Mouse (Mus musculus) CD4-positive, CD25-positive, alpha-beta regulatory T cell, adult 4 months (primary cell): ENCODE measurements around the gene Aldh5a1. TPM values are rescaled to one million over a fixed set of nuclear protein-coding genes. Genes with fewer than 3 reads are reported as not detected.
"Not testable (repeated sequence)": the region's sequence is repeated elsewhere in the genome, so short reads cannot be mapped to it uniquely, and the experiment has no call there.

Experiments
- ATAC-seq: one replicate; pipeline ENCODE4 v1.8.0; 2017
- polyA plus RNA-seq, 2 experiments: library from polyadenylated mRNA; unstranded; fragments of 100-300 nt; shearing (Covaris generic); gene quantifications; one replicate each; pipeline ENCODE4 v1.2.1; 2017

Aldh5a1 gene
- under 1 TPM; 0.31 to 0.34 TPM for polyA plus RNA-seq

DNA sequence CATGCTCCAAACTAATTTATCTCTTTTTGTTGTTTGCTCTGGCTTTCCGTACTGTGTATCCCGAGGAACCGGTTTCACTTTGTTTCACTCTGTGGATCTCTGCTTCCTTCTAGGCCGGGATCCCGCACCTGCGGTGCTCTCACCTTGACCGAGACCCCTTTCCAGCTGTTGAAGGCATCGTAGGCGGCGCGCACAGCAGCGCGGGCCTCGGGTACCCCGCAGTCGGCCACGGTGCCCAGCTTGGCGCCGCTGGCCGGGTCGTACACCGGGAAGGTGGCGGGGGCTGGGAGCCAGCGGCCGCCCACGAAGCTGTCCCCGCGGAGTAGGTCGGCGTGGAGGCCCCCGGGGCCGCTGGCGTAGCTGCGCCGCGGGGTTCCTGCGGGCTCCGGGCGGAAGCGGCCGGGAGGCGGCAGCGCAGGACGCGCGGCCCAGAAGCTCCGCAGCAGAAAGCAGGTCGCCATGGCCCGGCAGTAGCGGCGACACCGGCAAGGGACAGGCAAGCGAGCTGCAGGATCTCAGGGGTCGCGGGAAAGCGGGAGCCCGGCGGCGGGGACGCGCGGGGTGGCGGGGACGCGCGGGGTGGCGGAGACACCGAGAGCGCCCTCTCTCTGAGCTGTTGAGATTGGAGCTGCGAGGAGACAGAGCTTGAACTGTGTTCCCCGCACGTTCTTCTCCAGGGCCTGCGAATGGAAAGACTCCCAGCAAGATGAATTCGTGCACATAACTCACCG is at the start of gene Aldh5a1:
Gene Aldh5a1 (minus strand): TSS at position 554 of the 731 bp plus-strand sequence.
- peak; percentile 69 for ATAC-seq

DNA sequence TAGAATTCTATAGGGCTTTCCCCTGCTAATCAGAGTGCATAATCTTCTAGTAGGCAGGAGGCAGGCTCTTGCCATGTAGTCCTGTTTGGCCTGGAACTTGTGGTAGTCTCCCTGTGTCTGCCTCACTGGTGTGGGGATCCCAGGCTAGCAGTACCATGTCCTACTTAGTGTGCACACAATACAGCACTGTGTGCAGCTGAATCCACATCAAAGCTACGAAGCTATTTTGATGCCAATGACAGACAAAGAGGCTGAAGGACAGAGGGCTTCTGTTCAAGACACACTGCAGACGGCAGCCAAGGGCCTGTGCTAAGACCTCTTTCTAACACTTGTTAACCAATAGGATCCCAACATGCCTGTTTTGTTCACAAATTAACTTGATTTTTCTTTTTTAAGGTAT is 48.0 kb upstream of the Aldh5a1 start:
- ATAC-seq: no peak

DNA sequence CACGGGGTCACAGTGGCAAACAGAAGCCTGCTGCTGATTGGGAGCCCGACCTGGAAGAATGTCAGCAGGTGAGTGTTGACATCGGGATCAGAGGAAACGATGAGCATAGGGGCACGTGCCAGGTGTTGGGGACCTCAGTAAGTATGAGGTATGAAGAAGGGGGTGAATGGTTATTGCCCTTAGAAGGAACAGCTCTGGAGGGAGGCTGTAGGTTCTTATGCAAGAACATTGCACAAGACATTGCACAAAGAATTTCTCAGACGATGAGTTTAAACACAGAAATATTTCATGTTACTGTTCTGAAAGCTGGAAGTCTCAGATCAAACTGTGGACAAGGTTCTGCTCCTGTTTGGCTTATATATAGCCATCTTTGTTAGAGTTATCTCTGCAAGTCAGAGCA is 43.6 kb upstream of the Aldh5a1 start:
- no peak for ATAC-seq

DNA sequence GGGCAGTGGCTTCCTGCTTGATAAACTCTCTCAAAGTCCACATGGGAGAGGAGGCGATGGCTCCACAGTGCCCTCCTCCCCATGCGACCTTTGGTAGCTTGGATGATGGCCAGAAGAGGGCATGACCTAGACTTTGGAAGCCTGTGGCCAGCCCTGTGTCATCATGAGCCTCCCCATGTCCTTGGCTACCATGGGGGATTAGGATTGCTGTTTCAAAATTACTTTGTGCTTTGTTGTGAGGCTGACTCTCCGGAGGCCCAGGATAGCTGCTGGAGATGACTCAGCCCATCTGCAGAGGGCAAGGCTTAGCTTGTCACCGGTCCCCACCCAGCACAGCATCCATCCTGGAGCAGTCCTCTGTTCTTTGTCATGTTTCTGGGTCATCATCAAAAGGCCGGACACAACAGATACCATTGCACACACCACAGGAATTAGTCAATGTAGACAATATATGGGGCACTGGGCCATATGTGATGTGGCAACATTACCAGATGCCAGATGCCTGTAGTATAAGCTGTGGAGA is 40.4 kb upstream of the Aldh5a1 start:
- ATAC-seq: no peak

DNA sequence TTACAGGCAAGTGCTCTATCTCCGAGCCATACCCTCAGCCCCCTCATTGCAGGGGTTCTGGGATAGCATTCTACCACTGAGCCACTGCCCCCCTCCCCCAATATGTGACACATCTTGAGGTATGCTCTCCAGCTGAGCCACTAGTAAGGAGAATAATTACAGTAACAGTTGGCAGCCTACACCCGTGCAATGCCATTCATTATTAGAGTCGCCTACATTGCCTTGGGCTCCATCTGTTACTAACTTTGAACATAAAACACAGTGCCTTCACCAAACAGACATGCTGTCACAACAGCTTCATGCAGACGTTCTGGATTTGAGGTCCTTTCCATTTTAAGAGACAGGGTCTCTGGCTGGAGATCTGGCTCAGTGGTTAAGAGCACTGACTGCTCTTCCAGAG is 38.9 kb upstream of the Aldh5a1 start:
- ATAC-seq: no peak

DNA sequence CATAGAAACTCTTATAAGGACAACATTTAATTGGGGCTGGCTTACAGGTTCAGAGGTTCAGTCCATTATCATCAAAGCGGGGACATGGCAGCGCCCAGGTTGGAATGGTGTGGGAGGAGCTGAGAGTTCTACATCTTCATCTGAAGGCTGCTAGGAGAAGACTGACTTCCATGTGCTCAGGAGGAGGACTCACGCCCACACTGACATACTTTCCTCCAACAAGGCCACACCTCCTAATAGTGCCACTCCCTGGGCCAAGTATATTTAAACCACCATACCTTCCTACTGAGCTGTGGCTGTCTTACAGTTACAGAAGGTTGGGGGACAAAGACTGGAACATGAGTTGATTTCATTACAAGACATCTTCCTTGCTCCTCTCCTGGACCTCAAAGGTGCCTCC is 34.3 kb upstream of the Aldh5a1 start:
- ATAC-seq: not testable (repeated sequence)

DNA sequence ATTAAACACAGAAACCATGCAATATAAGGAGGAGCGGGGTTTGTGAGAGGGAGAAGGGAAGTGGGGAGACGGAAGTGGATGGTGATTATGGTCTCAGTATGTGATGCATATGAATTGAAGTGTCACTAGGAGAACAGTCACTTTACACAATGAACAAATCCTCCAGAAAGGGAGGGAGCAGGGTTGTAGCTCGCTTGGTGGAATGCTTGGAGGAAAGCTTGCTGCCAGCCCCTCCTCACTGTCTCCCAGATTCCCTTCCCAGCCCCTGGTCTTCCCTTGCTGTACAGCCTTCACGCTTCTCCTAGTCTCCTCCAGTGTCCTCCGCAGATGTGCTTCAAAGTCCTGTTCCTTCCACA is 28.4 kb upstream of the Aldh5a1 start:
- peak; percentile 56 for ATAC-seq

DNA sequence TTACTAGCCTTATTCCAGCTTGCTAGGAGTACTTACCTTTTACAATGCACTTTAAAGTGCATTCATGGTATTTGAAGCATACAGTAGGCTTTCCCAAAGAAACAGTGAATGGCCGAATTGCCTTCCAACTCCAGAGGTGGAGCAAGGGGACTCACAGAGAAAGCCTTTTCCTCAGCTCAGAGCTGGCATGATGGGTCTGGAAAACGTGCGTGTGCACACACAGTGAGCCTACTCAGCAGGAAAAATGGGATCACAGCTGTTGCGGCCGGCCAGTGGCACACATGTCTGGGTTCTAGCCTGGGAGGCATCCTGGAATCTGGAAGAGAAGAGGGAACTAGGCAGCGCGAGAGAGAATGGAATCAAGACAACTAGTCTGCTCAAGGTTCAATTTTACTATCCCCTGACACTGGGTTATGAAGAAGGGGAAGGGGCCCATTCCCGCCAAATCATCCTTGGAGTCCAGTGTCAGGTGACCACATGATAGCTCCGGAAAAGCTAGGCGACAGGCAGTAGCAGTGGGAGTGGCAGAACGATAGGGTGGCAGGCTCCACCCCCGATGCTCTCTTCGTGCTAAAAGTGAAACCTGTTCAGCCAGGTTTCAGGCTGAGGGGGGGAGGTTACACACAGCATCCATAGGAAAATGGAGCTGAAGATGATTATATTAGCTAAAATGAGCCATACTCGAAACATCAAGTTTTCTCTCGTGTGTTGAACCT is 27.8 kb upstream of the Aldh5a1 start:
- peak; percentile 78 for ATAC-seq

DNA sequence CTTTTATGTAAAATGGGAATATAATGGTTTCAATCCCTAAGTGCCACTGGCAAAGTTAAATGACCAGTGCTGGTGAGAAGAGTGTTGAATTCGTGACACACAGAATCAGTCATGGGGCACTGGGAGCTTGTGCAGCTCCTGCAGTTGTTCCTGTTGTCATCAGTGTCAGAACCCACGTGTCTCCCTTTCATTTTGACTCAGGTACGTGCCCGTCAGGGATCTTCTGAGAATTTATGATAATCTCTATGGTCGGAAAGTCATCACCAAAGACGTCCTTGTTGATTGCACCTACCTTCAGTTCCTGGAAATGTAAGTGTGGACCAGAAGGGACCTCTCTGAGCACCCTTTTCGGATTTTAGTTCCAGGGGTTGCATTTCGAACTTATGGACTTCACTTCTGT is 24.7 kb upstream of the Aldh5a1 start:
- peak; percentile 70 for ATAC-seq

DNA sequence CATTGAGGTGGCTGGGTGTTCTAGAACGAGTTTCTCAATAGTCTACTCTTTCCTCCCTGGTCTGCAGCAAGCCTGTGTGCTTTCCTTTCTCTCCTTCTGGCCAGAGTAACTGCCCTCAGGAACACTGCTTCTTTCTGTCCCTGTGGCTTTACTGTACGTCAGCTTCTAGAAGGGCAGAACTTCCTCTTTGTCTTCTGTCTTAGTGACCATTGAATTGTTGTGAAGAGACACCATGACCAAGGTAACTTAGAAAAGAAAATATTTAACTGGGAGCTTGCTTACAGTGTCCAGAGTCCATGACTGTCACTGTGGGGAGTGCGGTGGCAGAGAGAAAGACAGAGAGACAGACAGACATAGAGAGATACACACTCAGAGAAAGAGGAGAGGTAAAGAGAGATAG is 22.6 kb upstream of the Aldh5a1 start:
- no peak for ATAC-seq

DNA sequence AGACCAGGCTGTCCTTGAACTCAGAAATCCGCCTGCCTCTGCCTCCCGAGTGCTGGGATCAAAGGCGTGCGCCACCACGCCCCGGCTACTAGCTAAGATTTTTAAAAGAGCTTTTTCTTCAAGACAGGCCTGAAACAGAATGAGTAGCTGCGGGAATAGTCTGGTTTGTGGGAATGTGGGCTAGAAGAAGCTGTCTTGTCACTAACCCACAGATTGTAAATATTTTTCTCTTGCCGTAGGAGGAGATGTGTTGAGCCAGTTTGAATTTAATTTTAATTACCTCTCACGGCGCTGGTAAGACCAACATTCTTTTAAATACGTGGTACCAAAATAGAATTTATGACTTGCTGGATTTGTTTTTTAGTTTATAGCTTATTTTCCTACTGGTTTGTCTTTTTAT is 21.2 kb upstream of the Aldh5a1 start:
- no peak for ATAC-seq

DNA sequence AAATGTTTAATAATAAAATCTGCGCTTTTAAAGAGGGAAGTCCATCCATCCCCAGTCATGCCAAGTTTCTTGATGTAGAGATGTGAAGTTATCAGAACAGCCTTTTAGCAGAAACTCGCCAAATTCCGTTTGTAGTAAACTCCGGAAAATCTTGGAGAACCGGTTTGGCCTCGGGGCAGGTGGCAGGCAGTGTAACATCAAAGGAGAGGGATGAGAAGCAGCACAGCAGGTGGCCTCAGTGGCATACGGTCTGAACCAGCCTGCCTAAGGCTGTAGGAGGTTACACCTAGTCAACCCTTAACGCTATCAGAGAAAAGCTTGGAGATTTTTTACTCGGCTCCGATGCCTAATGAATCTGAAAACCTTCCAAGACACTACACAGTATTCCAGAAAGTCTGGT is 18.0 kb upstream of the Aldh5a1 start:
- ATAC-seq: no peak

DNA sequence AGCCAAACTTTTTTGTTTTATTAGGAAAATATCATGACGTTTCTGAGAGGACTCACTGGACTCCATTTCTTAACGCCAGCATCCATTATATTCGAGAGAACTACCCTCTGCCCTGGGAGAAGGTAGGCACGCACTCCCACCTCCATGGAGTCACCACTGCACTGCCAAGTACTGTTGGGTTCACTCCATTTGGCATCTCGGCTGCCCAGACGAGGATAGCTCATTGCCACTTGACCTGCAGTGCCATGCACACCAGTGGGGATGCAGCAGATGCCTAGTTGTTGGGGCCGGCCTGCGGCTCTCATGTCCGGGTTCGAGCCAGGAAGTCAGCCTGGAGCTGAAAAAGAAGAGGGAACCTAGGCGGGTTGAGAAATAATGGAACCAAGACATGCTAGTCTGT is 17.6 kb upstream of the Aldh5a1 start:
- no peak for ATAC-seq

DNA sequence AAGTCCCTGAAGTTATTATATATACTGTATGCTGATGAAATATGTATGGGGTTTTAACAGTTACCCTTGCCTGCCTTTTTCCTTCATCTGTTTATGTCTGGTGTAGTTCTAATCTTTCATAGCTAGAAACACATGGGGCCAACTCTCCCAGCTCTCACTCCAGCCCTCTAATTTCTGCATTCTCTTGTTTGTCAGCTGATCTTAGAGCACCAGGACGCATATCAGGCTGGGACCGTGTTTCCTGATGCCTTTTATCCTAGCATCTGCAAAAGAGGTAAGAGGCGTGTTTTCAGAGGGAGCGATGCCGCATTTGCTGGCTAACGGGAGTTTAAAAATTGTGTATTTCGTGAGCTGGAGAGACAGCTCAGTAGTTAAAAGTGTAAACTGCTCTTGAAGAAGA is 15.2 kb upstream of the Aldh5a1 start:
- no peak for ATAC-seq

DNA sequence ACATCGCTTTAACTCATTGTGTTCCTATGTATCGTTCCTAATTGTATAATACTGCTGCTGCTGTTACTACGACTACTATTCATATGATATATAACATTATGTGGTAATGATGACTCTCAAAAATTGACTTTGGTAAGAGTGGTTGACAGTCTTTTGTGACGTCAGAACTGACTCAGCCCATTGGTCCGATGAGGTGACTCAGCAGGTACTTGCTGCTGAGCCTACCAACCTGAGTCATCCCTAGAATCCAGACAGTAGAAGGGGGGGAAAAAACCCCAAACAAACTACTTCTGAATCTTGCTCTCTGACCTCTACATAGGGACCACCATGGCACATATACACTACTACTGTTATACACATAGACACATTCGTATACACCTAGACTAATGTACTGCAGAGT is 11.4 kb upstream of the Aldh5a1 start:
- no peak for ATAC-seq

DNA sequence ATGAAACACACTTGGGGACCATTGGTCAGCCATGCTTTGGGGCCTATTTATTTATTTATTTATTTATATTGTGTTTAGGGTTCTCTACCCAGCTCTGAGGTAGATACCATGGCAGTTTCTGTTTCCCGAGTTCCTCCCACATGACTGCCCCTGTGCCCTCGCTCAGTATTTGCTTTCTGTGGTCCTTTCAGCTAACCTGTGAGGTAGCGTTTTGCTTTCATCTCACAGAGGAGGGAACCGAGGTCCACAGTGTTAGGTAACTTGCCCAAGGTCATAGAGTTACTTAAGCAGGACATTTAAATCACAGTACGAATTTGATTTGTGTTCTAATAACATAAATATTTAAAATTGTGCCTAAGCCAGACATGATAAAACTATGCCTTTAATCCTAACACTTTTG is 9.7 kb upstream of the Aldh5a1 start:
- ATAC-seq: no peak

DNA sequence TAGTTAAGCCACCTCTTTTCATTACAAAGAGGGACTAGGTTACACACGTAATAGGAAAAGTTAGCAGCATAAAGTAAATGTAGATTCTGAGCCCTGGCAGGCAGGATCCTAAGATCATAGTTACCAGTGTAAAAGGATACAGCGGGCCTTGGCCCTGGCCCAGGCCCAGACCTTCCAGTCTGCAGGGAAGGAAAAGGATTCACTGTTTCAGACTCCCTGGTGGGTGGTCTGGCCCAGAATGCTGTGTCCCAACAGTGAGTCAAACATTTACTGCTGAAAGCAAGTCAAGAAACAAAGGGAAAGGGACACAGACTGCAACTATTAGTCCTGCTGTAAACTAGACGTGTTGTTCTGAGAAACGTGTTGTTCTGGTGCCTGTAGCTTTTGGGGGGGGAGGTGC is 8.1 kb upstream of the Aldh5a1 start:
- no peak for ATAC-seq

DNA sequence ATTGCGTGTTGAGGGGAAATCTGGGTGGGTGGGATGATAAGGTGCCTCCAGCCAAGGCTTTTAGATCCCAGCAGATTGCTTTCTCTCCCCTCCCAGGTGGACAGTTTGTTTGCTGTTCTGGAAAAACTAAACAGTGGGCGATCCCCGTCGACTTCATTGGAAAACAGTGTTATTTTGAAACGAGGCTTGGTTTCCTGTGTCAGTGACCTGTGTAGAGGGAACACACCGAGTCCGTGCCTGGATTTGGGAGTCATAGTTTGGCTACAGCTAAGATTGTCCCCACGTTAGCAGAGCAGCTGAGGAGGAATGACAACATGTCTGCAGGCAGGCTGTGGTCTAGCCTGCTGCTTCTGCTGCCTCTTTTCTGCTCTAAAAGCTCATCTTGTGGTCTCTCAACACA is 5.8 kb upstream of the Aldh5a1 start:
- no peak for ATAC-seq

DNA sequence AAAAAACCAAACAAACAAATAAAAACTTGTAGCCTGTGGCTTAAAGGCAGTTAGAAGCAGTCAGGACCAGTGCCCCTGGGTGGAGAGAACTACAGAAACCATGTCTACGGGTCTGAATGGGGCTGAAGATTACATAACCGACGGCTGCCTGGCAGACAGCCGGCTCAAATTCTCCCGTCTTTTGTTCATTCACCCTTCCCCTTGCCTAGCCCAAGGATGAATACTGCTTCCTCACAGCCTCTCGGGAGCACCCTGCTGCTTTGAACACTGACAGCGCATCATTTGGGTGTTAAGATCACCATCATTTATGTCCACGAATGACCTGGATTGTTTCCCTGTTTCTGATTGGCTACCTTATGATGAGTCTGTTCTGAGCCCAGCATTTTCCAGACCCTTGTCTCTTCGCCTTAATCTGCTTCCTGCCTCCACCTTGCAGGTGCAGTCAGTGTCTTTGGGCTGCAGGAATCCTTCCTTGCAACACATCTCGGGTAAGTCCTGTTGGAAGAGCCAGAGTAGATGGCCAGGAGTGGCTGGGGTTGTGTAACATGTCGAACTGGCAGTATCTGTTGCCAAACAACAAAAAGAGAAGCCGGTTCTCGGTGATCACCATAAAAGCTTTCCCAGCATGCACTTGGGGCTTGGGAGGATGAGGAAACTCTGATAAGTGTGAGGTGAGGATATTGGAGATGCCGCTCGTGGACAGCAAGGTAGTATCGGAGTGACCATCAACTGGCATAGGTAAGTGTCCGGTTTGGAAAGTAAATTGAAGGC is 5.2 kb upstream of the Aldh5a1 start, which contains the start of gene Gpld1:
Gene Gpld1 (plus strand): TSS at position 641 of the 771 bp plus-strand sequence.
- no peak for ATAC-seq

DNA sequence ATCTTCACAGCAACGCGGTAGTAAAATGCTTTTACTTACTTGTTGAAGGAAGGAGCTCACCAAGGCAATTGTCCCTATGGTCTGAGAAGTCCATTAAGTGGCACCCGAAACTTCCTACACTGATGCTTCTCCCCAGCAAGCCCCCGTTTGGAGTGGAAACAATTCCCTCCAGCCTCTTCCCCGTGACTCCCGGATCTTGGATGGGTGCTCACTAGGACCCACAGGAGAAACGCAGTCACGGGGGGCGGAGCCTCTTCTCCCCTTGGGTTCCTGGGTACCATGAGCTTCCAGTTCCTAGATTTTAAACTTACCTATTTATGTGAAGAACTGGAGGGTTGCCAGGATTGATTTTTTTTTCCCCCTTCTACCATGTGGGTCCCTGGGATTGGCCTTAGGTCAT is 2.0 kb upstream of the Aldh5a1 start:
- no peak for ATAC-seq

DNA sequence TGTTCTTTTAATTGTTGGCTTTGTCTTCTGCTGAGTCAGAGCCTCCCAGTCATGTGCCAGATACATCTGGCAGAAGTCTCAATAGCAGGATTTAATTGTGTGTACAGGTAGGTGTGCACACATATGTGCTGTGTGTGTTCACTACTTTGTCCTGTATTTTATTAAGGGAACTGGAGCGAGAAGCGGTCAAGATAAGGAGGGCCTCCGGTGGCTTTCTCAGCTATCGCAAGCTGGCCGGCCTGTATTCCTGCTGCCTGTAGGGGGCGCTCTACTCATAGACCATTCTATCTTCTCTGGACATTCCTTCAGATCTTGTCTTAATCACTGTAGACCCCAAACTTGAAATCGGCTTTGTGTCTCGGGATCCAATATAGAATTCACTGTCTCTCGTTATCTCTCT is 1.2 kb upstream of the Aldh5a1 start:
- ATAC-seq: peak; percentile 49

DNA sequence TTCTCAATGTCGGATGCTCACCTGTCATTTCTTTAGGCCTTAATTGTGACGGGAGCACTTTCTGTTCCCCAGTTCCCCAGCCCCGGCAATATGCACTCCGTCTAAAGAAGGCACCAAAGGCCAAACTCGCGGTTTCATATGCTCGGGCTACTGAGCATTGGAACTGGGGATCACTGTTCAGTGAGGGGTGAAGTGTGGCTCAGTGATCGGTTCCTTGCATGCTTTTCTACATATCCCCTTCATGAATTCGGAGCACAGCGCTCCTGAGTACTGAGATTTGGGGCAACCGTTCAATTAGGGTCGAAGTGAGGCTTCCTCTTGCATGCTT is 342 bp upstream of the Aldh5a1 start:
- ATAC-seq: peak; percentile 28

DNA sequence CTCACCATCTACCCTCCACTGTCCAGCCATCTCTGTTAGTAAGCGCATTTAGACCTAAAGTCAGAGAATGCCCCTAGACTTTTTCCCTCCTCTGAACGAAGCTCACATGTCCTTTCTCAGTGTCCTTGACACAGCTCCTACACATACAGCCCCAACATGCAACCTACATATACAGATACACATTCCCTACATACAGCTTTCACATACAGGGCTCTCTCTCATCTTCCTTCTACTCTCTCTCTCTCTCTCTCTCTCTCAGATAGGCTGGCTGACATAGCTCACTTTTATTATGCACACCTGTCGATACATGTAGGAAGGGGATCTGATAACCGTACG is 721 bp downstream of the Aldh5a1 start:
- ATAC-seq: peak; percentile 16

DNA sequence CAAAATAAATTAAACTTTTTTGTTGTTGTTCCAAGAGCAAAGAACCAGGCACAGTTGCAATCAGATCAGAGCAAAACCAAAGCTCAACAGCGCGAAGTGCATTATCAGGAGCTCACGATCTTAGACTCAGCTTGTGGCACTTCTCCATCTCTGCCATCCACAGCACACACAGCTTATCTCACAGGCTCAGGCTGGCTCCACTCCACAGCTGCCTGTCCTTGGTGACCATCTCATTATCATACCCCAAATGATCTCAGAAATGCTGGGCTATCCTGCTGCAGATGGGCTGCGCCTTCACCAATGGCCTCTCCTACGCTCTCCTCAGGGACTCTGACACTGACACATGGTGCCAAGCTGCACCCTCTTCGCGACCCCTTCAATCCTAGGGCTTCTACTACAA is 4.3 kb downstream of the Aldh5a1 start:
- no peak for ATAC-seq
